In genomic region chr10:86025906-86026305, GRCm38 (mm10) we compare ENCODE assay signal across 16 mouse cellular contexts. TPM values are rescaled to one million over a fixed set of nuclear protein-coding genes. Genes with fewer than 3 reads are reported as not detected.
"Had no signal": no experiment of that assay in that cellular context is flagged by ENCODE, and none has a peak within 500 bp of the region (broad histone marks: within the 10 kb centered on the region; RNA-seq: fewer than 3 reads in every experiment).

No protein-coding gene starts in this region.

- H3K4me2 ChIP-seq: limb, embryonic 15.5 days; lung, embryonic 14.5 days; midbrain, embryonic 13.5 days; neural tube, embryonic 12.5 days had no signal

- H3K4me3 ChIP-seq: limb, embryonic 15.5 days; megakaryocyte, embryonic 14.5 days; midbrain, embryonic 13.5 days; neural tube, embryonic 12.5 days had no signal

- H3K27me3 ChIP-seq: limb, embryonic 15.5 days; megakaryocyte, embryonic 14.5 days; midbrain, embryonic 13.5 days; neural tube, embryonic 12.5 days had no signal

- DNase-seq: kidney, adult 11 months; kidney, adult 9 months; kidney, postnatal 4 days; lung, embryonic 14.5 days; lung, postnatal 10 days; lung, postnatal 4 days; thymus, postnatal 36 days had no signal

- H3K9ac ChIP-seq: limb, embryonic 15.5 days; lung, embryonic 14.5 days; midbrain, embryonic 13.5 days; neural tube, embryonic 12.5 days had no signal

- H3K27ac ChIP-seq: kidney, postnatal 0 days; limb, embryonic 15.5 days; midbrain, embryonic 13.5 days; neural tube, embryonic 12.5 days had no signal

- H3K9me3 ChIP-seq: limb, embryonic 15.5 days; midbrain, embryonic 13.5 days; neural tube, embryonic 12.5 days had no signal

- ATAC-seq: midbrain, embryonic 13.5 days had no signal

RNA-seq across cellular contexts. Expression of gene Bpifc, which starts 14.2 kb away (rescaled TPM):
- total RNA-seq: layer of hippocampus, postnatal 14 days; left cerebral cortex, postnatal 10 days; neutrophil, adult 5-6 weeks had no signal
- polyA plus RNA-seq: midbrain, embryonic 13.5 days; neural tube, embryonic 12.5 days; spleen, adult 2 months had no signal
